Mouse (Mus musculus): ENCODE results near the gene Vps36.

DNA sequence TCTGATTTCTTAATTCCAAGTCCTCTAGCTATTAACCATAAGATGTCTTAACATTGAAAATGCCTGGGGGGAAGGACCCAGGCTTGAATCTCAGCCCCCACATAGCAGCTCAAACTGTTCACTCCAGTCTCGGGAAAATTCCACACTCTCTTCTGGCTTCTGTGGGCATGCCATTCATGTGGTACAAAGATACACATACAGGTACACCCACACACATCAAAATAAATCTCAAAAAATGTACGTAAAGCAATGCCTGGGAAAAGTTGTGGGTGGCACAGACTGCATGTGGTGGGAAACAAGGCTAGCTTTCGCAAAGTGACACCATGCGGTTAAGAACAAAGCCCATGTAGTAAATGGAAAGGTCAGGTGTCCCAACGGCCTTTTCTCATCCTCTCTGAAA is 23.4 kb upstream of the Vps36 start:
- TF ChIP-seq CTCF (IDR thresholded peaks at IDR 0.05; ENCODE audit: low read depth) = no peak
- no peak for TF ChIP-seq EP300 (IDR thresholded peaks at IDR 0.05; ENCODE audit: low read depth)
